Mouse (Mus musculus): Measurements from ENCODE around the gene Gm49661.

The Gm49661 gene

GRCm38 (mm10) chr8:84934860-84935259 lies 34.4 kb downstream of the Gm49661 start:
- TF ChIP-seq POU5F1 (IDR thresholded peaks at IDR 0.05; ENCODE audit: borderline replicate concordance, low read length) (no peak), NANOG (IDR thresholded peaks at IDR 0.05; ENCODE audit: borderline replicate concordance, low read length) (no peak), CTCF (conservative IDR thresholded peaks at IDR 0.05; ENCODE audit: low read length) (no peak)
- peaks cover 65% of the 10 kb centered on the region for H3K27me3 ChIP-seq (ENCODE audit: insufficient read depth, low read length)

DNA sequence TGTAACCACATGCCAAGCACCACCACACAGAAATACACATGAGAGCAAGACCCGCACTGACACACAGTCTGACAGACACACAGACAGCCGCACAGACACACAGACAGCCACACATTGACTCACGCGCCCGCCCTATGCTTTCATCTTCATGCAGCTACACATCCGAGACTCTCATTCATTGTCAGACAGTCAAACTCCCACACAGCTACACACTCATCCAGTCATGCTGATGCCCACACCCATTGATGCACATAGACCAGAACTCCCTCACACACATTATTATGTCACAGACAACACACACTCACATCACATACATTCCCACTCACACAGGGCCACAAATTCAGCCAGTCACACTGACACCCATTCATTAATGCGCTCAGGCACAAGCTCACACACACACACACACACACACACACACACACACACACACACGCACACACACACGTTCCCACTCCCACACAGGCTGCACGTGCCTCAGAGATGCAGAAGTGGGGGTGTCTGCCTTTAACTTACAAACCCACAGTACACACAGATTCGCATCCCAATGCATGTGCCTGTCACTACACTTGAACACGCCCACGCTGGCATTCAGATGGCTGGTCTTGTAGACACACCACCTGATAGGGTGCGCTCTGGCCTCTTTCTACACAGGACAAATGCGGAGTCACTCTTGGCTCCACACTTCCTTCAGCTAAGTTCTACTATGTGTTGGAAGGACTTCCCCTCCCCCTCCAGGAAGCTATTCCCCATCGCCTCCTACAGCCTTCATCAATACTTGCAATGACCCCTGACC lies 35.3 kb downstream of the Gm49661 start:
- TF ChIP-seq CTCF (conservative IDR thresholded peaks at IDR 0.05; ENCODE audit: low read length) (no peak), NANOG (IDR thresholded peaks at IDR 0.05; ENCODE audit: borderline replicate concordance, low read length) (no peak), POU5F1 (IDR thresholded peaks at IDR 0.05; ENCODE audit: borderline replicate concordance, low read length) (no peak)
- peaks cover 74% of the 10 kb centered on the region for H3K27me3 ChIP-seq (ENCODE audit: insufficient read depth, low read length)
- peaks cover 37% of the 10 kb centered on the region for H3K4me1 ChIP-seq (replicated peaks; ENCODE audit: low read depth, low read length)
- H3K4me3 ChIP-seq (replicated peaks; ENCODE audit: low read length), result 0 out of 2 replicates have a peak overlapping the region, but pooled peaks have one; percentile 50
- no peaks in the 10 kb centered on the region for H3K9me3 ChIP-seq (ENCODE audit: low read length)
- no peaks in the 10 kb centered on the region for H3K36me3 ChIP-seq (ENCODE audit: insufficient read depth, low read length)

More at GRCm38 (mm10) chr8:84934860-84935259, 34.4 kb downstream of the Gm49661 start:
- no peaks in the 10 kb centered on the region for H3K9me3 ChIP-seq (ENCODE audit: low read length)
- peaks cover 30% of the 10 kb centered on the region for H3K4me1 ChIP-seq (replicated peaks; ENCODE audit: low read depth, low read length)
- peak overlapping the region; percentile 50 for H3K4me3 ChIP-seq (replicated peaks; ENCODE audit: low read length)
- H3K36me3 ChIP-seq (ENCODE audit: insufficient read depth, low read length), result no peaks in the 10 kb centered on the region

DNA sequence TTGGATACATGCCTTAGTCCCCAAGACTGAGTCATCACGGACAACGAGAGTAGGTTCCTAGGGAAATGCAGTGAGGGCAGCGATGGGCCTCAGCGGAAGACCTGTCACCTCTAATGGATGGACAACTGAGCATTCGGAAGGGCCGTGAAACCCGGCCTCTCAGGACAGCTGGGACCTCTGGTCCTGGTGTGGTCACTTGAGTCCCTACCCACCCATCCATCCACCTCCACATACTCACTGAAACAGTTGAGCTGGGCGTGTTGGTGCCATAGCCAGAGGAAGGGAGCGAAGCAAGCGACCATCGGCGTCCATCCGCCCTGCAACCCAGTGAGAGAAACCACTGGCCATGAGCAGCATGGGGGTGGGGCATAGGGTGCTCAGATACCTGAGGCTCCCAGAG lies 38.7 kb downstream of the Gm49661 start:
- no peak for TF ChIP-seq POU5F1 (IDR thresholded peaks at IDR 0.05; ENCODE audit: borderline replicate concordance, low read length)
- no peak for TF ChIP-seq CTCF (conservative IDR thresholded peaks at IDR 0.05; ENCODE audit: low read length)
- no peak for TF ChIP-seq NANOG (IDR thresholded peaks at IDR 0.05; ENCODE audit: borderline replicate concordance, low read length)
- Histone ChIP-seq H3K9me3 (ENCODE audit: low read length) (no peaks in the 10 kb centered on the region), H3K4me1 (replicated peaks; ENCODE audit: low read depth, low read length) (peaks cover 28% of the 10 kb centered on the region), H3K36me3 (ENCODE audit: insufficient read depth, low read length) (no peaks in the 10 kb centered on the region), H3K27me3 (ENCODE audit: insufficient read depth, low read length) (peaks cover 65% of the 10 kb centered on the region), H3K4me3 (replicated peaks; ENCODE audit: low read length) (no peak overlapping the region)

- TF ChIP-seq CTCF (conservative IDR thresholded peaks at IDR 0.05; ENCODE audit: low read length) (peak; percentile 61), POU5F1 (IDR thresholded peaks at IDR 0.05; ENCODE audit: borderline replicate concordance, low read length) (no peak)
- peaks cover 24% of the 10 kb centered on the region for H3K4me1 ChIP-seq (replicated peaks; ENCODE audit: low read depth, low read length)
These were observed 40.6 kb downstream of the Gm49661 start for GRCm38 (mm10) chr8:84928456-84929306.

GRCm38 (mm10) chr8:84927513-84927912 lies 41.7 kb downstream of the Gm49661 start:
- H3K27me3 ChIP-seq (ENCODE audit: insufficient read depth, low read length), result peaks cover 49% of the 10 kb centered on the region
- no peak overlapping the region for H3K4me3 ChIP-seq (replicated peaks; ENCODE audit: low read length)
- H3K9me3 ChIP-seq (ENCODE audit: low read length), result no peaks in the 10 kb centered on the region
- TF ChIP-seq CTCF (conservative IDR thresholded peaks at IDR 0.05; ENCODE audit: low read length) (no peak), NANOG (IDR thresholded peaks at IDR 0.05; ENCODE audit: borderline replicate concordance, low read length) (no peak), POU5F1 (IDR thresholded peaks at IDR 0.05; ENCODE audit: borderline replicate concordance, low read length) (no peak)
- peaks cover 28% of the 10 kb centered on the region for H3K4me1 ChIP-seq (replicated peaks; ENCODE audit: low read depth, low read length)
- peaks cover 3% of the 10 kb centered on the region for H3K36me3 ChIP-seq (ENCODE audit: insufficient read depth, low read length)

More at GRCm38 (mm10) chr8:84928456-84929306, 40.6 kb downstream of the Gm49661 start:
- peaks cover 51% of the 10 kb centered on the region for H3K27me3 ChIP-seq (ENCODE audit: insufficient read depth, low read length)
- H3K36me3 ChIP-seq (ENCODE audit: insufficient read depth, low read length), result no peaks in the 10 kb centered on the region
- H3K4me3 ChIP-seq (replicated peaks; ENCODE audit: low read length), result peak overlapping the region; percentile 73
- H3K9me3 ChIP-seq (ENCODE audit: low read length), result no peaks in the 10 kb centered on the region

DNA sequence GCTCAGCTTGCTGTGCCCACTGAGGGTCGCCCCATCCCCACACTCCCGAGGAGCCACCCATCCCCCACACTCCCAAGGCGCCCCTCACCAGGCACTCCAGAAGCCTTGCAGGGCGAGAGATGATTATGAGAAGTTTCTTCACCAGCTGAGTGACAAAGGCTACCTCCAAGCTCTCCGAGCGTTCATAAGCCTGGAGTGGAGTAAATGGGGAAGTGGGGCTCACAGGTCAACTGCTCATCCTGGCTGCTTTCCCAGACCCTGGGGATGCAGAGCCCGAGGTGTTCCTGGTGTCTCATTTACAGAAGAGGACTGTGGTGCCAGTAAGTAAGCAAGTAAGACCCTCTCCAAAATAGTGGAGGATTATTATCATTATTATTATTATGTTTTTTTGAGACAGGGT lies 43.7 kb downstream of the Gm49661 start:
- Histone ChIP-seq H3K4me1 (replicated peaks; ENCODE audit: low read depth, low read length) (peaks cover 43% of the 10 kb centered on the region), H3K27me3 (ENCODE audit: insufficient read depth, low read length) (peaks cover 32% of the 10 kb centered on the region), H3K4me3 (replicated peaks; ENCODE audit: low read length) (no peak overlapping the region), H3K9me3 (ENCODE audit: low read length) (no peaks in the 10 kb centered on the region), H3K36me3 (ENCODE audit: insufficient read depth, low read length) (peaks cover 22% of the 10 kb centered on the region)
- TF ChIP-seq CTCF (conservative IDR thresholded peaks at IDR 0.05; ENCODE audit: low read length) (no peak), POU5F1 (IDR thresholded peaks at IDR 0.05; ENCODE audit: borderline replicate concordance, low read length) (no peak), NANOG (IDR thresholded peaks at IDR 0.05; ENCODE audit: borderline replicate concordance, low read length) (no peak)

DNA sequence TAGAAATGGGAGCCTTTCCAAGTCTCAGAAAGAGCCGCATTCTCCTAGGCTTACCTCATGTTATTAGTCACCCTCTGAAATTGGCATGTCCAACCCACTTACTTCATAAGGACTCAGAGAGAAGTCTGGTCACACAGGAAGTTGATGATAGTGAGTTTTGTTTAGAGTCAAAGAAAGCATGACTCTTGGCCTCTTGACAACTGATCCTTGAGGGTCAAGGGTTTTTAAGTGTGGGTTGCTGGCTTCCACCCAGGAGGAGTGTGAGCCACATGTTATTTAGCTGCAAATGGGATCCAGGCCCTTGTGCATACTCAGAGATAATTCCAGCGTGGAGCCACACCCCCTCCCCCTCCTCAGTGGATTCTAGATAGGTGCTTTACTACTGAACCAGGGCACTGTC lies 47.6 kb downstream of the Gm49661 start:
- TF ChIP-seq POU5F1 (IDR thresholded peaks at IDR 0.05; ENCODE audit: borderline replicate concordance, low read length) (no peak), CTCF (conservative IDR thresholded peaks at IDR 0.05; ENCODE audit: low read length) (no peak), NANOG (IDR thresholded peaks at IDR 0.05; ENCODE audit: borderline replicate concordance, low read length) (no peak)
- H3K9me3 ChIP-seq (ENCODE audit: low read length), result no peaks in the 10 kb centered on the region
- peaks cover 56% of the 10 kb centered on the region for H3K36me3 ChIP-seq (ENCODE audit: insufficient read depth, low read length)
- peaks cover 70% of the 10 kb centered on the region for H3K4me1 ChIP-seq (replicated peaks; ENCODE audit: low read depth, low read length)
- H3K4me3 ChIP-seq (replicated peaks; ENCODE audit: low read length), result no peak overlapping the region
- no peaks in the 10 kb centered on the region for H3K27me3 ChIP-seq (ENCODE audit: insufficient read depth, low read length)

DNA sequence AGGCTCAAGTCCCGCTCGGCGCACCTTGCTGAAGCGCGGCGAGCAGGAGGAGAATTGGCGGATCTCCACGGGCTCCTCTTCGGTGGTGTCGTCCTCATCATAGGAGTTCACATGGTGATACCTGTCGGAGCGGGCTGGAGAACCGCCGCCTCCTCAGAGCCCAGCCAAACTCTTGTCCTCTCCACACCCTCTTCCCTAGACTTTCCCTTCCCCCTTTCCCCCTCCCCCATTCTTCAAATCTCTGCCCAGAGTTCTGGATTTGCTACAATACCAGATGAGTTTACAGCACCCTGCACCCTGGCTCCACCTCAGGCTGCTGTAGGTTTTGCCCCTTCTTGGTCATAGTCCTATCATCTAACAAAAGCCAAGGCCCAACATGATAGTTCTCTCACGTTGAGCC lies 50.6 kb downstream of the Gm49661 start:
- H3K27me3 ChIP-seq (ENCODE audit: insufficient read depth, low read length), result no peaks in the 10 kb centered on the region
- peaks cover 81% of the 10 kb centered on the region for H3K4me1 ChIP-seq (replicated peaks; ENCODE audit: low read depth, low read length)
- H3K4me3 ChIP-seq (replicated peaks; ENCODE audit: low read length), result peak overlapping the region; percentile 68; the same call in 1 of the 2 replicates
- H3K9me3 ChIP-seq (ENCODE audit: low read length), result no peaks in the 10 kb centered on the region
- peaks cover 76% of the 10 kb centered on the region for H3K36me3 ChIP-seq (ENCODE audit: insufficient read depth, low read length)
- TF ChIP-seq NANOG (IDR thresholded peaks at IDR 0.05; ENCODE audit: borderline replicate concordance, low read length) (no peak), CTCF (conservative IDR thresholded peaks at IDR 0.05; ENCODE audit: low read length) (no peak), POU5F1 (IDR thresholded peaks at IDR 0.05; ENCODE audit: borderline replicate concordance, low read length) (no peak)
